Mouse (Mus musculus): Measurements from ENCODE around the gene Srgap3.

DNA sequence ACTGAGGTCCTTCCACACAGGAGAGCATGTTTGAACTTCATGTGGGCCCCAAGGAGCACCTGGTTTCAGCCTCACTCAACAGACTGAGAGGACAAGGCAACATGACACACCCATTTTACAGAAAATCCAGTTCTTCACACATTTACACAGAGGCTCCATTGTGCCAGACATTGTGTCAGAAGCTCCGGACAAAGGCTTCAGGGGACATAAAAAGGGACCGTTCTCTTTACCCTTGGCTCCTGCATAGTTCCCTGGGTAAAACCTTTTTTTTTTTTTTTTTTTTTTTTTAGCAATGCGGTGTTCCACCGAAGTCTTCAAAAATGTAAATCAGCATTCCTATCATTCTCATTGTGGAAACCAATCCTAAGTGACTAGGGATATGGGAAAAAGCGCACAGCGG is 131.5 kb downstream of the Srgap3 start:
- TF ChIP-seq CTCF (IDR thresholded peaks at IDR 0.05; ENCODE audit: borderline replicate concordance, insufficient read depth, low read length) (no peak), POLR2A (IDR thresholded peaks at IDR 0.05; ENCODE audit: low read depth, low read length) (no peak)

All from embryonic fibroblast, embryonic 13.5 days (primary cell).